Mouse (Mus musculus): ENCODE data around the gene Soga3.

The Soga3 gene

GRCm38 (mm10) chr10:29143566-29144335 lies at the start of gene Soga3:
Soga3 (plus strand) TSS chr10:29143839.
- no peak for DNase-seq

- DNase-seq: no peak
Measured at GRCm38 (mm10) chr10:29106962-29107361, 36.7 kb upstream of the Soga3 start.

GRCm38 (mm10) chr10:29142556-29143105 lies 1.0 kb upstream of the Soga3 start:
- DNase-seq: no peak

GRCm38 (mm10) chr10:29144612-29145405 lies 1.2 kb downstream of the Soga3 start:
- no peak for DNase-seq

GRCm38 (mm10) chr10:29146198-29146857 lies 2.7 kb downstream of the Soga3 start:
- no peak for DNase-seq

- DNase-seq: peak; percentile 26 to 27
Measured at GRCm38 (mm10) chr10:29146858-29147640, 3.4 kb downstream of the Soga3 start.

- no peak for DNase-seq
Measured at GRCm38 (mm10) chr10:29147641-29147990, 4.0 kb downstream of the Soga3 start.

GRCm38 (mm10) chr10:29148076-29148475 lies 4.4 kb downstream of the Soga3 start:
- no peak for DNase-seq

- no peak for DNase-seq
Measured at GRCm38 (mm10) chr10:29155304-29155703, 11.7 kb downstream of the Soga3 start.

- DNase-seq: no peak
Measured at GRCm38 (mm10) chr10:29161664-29162063, 18.0 kb downstream of the Soga3 start.

GRCm38 (mm10) chr10:29173778-29174177 lies 30.1 kb downstream of the Soga3 start:
- DNase-seq: no peak

GRCm38 (mm10) chr10:29175656-29176055 lies 32.0 kb downstream of the Soga3 start:
- no peak for DNase-seq

GRCm38 (mm10) chr10:29176881-29177280 lies 33.2 kb downstream of the Soga3 start:
- DNase-seq: no peak

GRCm38 (mm10) chr10:29178003-29178402 lies 34.4 kb downstream of the Soga3 start:
- DNase-seq: no peak

- no peak for DNase-seq
Measured at GRCm38 (mm10) chr10:29180210-29180609, 36.6 kb downstream of the Soga3 start.

- no peak for DNase-seq
Measured at GRCm38 (mm10) chr10:29181046-29181445, 37.4 kb downstream of the Soga3 start.

- no peak for DNase-seq
Measured at GRCm38 (mm10) chr10:29193769-29194168, 50.1 kb downstream of the Soga3 start.

- DNase-seq: peak in 1 of 2 experiments; percentile 2
Measured at GRCm38 (mm10) chr10:29196811-29197210, 53.2 kb downstream of the Soga3 start.

- no peak for DNase-seq
Measured at GRCm38 (mm10) chr10:29198642-29199041, 55.0 kb downstream of the Soga3 start, which contains the start of gene Gm49353. Gm49353 (plus strand) TSS chr10:29198954.

- DNase-seq: no peak
Measured at GRCm38 (mm10) chr10:29199835-29200234, 56.2 kb downstream of the Soga3 start.

GRCm38 (mm10) chr10:29200609-29201008 lies 57.0 kb downstream of the Soga3 start:
- DNase-seq: no peak

- no peak for DNase-seq
Measured at GRCm38 (mm10) chr10:29206730-29207129, 63.1 kb downstream of the Soga3 start.
